Mouse (Mus musculus) spleen, adult 2 months (tissue): ENCODE results near the gene Plcxd2.

ENCODE experiments used
- CTCF ChIP-seq: fragments of 200-500 bp; IDR thresholded peaks from 2 replicates; pipeline ENCODE4 v1.5.1; 2011; ENCODE audit warnings: mild to moderate bottlenecking, inconsistent platforms; ENCODE audit not compliant: insufficient read depth, insufficient read length, insufficient replicate concordance; ENCODE audit errors: extremely low read depth
- POLR2A ChIP-seq: fragments of 200-500 bp; IDR thresholded peaks from 2 replicates; pipeline ENCODE4 v1.6.1; 2011; ENCODE audit warnings: low read depth, low read length, inconsistent platforms

DNA sequence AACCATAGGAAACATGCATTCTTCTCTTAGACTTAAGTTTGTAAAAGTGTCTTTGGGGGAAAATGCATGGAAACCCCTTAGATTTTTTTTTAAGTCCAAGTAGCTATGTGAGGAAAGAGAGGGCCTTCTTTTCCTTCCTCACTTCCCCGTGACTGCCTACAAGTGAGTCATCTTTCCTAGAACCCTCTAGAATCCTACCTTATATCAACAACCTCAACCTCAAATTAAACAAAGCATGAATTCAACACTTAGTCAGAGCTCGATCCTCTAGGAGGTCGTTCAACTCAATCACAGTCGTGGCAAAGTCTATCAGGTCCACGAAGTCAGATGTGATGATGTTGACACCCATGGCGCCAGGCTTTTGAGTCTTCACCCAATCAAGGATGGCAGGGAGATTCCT, 45.2 kb downstream of the Plcxd2 start:
- no peak for TF ChIP-seq CTCF
- TF ChIP-seq POLR2A = no peak
